Mouse (Mus musculus) cerebral cortex, adult 2 months (tissue): Measurements from ENCODE around the gene BC025446.

ENCODE experiments used
- WGBS: fragments of 180-500 bp; shearing (Covaris S2); methylation state at CpG from one replicate; pipeline ENCODE4 v1.1.7; 2018; 5-methylcytosine and 5-hydroxymethylcytosine counted together

BC025446 gene

GRCm38 (mm10) chr15:75215778-75216691, at the start of gene BC025446:
BC025446 (plus strand) TSS chr15:75216376.
- 82% methylated on average over 7 of the region's 7 CpGs for WGBS

- 68% methylated on average over 1 of the region's 1 CpGs for WGBS
These were observed 40.7 kb upstream of the BC025446 start for GRCm38 (mm10) chr15:75175506-75175905.

- 39% methylated on average over 2 of the region's 2 CpGs for WGBS
These were observed 29.9 kb upstream of the BC025446 start for GRCm38 (mm10) chr15:75186291-75186690.

GRCm38 (mm10) chr15:75189116-75189515, 27.1 kb upstream of the BC025446 start:
- 71% methylated on average over 2 of the region's 2 CpGs for WGBS

- WGBS = 6% methylated on average over 1 of the region's 3 CpGs
These were observed 25.6 kb upstream of the BC025446 start for GRCm38 (mm10) chr15:75190560-75190959.

GRCm38 (mm10) chr15:75216831-75217230, 655 bp downstream of the BC025446 start:
- 53% methylated on average over 1 of the region's 1 CpGs for WGBS

GRCm38 (mm10) chr15:75237736-75238288, 21.6 kb downstream of the BC025446 start:
- WGBS = 88% methylated on average over 3 of the region's 3 CpGs

- WGBS = 84% methylated on average over 2 of the region's 2 CpGs
These were observed 24.4 kb downstream of the BC025446 start for GRCm38 (mm10) chr15:75240558-75240957.

GRCm38 (mm10) chr15:75242756-75243640, 26.8 kb downstream of the BC025446 start:
- WGBS = 82% methylated on average over 3 of the region's 3 CpGs

GRCm38 (mm10) chr15:75254671-75255070, 38.5 kb downstream of the BC025446 start:
- 90% methylated on average over 3 of the region's 3 CpGs for WGBS

GRCm38 (mm10) chr15:75266626-75267025, 50.5 kb downstream of the BC025446 start:
- WGBS = 59% methylated on average over 1 of the region's 1 CpGs

GRCm38 (mm10) chr15:75268121-75268520, 51.9 kb downstream of the BC025446 start, which contains the start of gene Ly6f:
Ly6f (plus strand) TSS chr15:75268421.

GRCm38 (mm10) chr15:75268916-75269829, 53.0 kb downstream of the BC025446 start:
- WGBS = 82% methylated on average over 5 of the region's 5 CpGs

- WGBS = 80% methylated on average over 3 of the region's 3 CpGs
These were observed 54.7 kb downstream of the BC025446 start for GRCm38 (mm10) chr15:75270691-75271362.

- 72% methylated on average over 1 of the region's 1 CpGs for WGBS
These were observed 55.2 kb downstream of the BC025446 start for GRCm38 (mm10) chr15:75271426-75271825.

GRCm38 (mm10) chr15:75271891-75272290, 55.7 kb downstream of the BC025446 start:
- 67% methylated on average over 3 of the region's 3 CpGs for WGBS
